12 mouse cellular contexts compared by ENCODE assay signal in the genomic region with DNA sequence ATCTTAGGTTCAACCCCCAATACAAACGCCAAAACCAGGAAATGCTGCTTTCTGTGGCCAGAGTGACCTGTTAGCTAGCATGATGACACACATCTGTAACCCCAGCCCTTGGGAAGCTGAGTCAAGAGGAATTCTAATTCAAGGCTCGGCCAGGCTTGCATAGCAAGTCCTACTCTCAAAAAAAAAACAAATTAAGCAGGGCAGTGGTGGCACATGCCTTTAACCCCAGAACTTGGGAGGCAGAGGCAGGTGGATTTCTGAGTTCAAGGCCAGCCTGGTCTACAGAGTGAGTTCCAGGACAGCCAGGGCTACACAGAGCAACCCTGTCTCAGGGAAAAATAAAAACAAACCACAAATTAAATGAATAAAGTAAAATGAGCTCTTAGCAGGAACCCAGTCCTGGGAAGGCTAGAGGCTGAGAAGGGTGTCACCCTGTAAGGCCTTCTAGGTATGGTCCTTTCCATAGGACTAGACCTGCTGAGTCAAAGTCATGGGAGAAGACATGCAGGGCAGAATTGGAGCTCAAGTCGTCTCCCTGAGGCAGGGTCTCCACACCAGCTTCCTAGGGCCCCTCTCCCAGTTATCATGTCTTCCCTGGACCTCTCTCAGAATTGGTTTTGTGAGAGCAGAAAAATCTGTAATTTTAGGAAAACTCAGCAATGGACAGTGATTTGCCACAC. TPM values are rescaled to one million over a fixed set of nuclear protein-coding genes. Genes with fewer than 3 reads are reported as not detected.
DNase-seq lines count a peak whose midpoint lies in the region; ATAC-seq and TF ChIP-seq lines count a peak whose summit lies in the region.
"Had no signal": no experiment of that assay in that cellular context is flagged by ENCODE, and none has a peak within 500 bp of the region (broad histone marks: within the 10 kb centered on the region; RNA-seq: fewer than 3 reads in every experiment).

No protein-coding gene starts in this region.

- H3K4me3 ChIP-seq in gastrocnemius, adult 2 months: peak overlapping the region; percentile 77
- no peak overlapping the region for H3K4me3 ChIP-seq in kidney, embryonic 16.5 days (ENCODE audit: low read length)
- 0 out of 2 replicates have a peak overlapping the region, but pooled peaks have one; percentile 32 for H3K4me3 ChIP-seq in E14TG2a.4 (replicated peaks; ENCODE audit: low read length)
- no peak overlapping the region for H3K4me3 ChIP-seq in liver, embryonic 15.5 days (replicated peaks)
- H3K4me3 ChIP-seq: limb, embryonic 12.5 days had no signal

- H3K27ac ChIP-seq in gastrocnemius, adult 2 months: peak overlapping the region; percentile 100
- H3K27ac ChIP-seq in kidney, embryonic 16.5 days (ENCODE audit: low read length): peak overlapping the region; percentile 74; the same call in 1 of the 2 replicates
- H3K27ac ChIP-seq in liver, embryonic 15.5 days (replicated peaks): peak overlapping the region; percentile 61; the same call in 1 of the 2 replicates
- H3K27ac ChIP-seq: limb, embryonic 12.5 days had no signal

- H3K9me3 ChIP-seq in kidney, embryonic 16.5 days (ENCODE audit: low read length): no peaks in the 10 kb centered on the region
- H3K9me3 ChIP-seq in E14TG2a.4 (ENCODE audit: low read length): no peaks in the 10 kb centered on the region
- H3K9me3 ChIP-seq in liver, embryonic 15.5 days (replicated peaks): no peaks in the 10 kb centered on the region
- H3K9me3 ChIP-seq: limb, embryonic 12.5 days; neural tube, embryonic 13.5 days had no signal

- H3K4me2 ChIP-seq in kidney, embryonic 16.5 days (replicated peaks; ENCODE audit: low read depth, low read length): no peak overlapping the region
- no peak overlapping the region; the same call in 1 of the 2 replicates for H3K4me2 ChIP-seq in liver, embryonic 15.5 days

- peaks cover 7% of the 10 kb centered on the region for H3K36me3 ChIP-seq in kidney, embryonic 16.5 days (ENCODE audit: insufficient read depth, low read length)
- peaks cover 20% of the 10 kb centered on the region for H3K36me3 ChIP-seq in E14TG2a.4 (ENCODE audit: insufficient read depth, low read length)
- peaks cover 14% of the 10 kb centered on the region for H3K36me3 ChIP-seq in liver, embryonic 15.5 days (replicated peaks)

- no peak for TF ChIP-seq CTCF in gastrocnemius, adult 2 months (IDR thresholded peaks at IDR 0.05)
- no peak for TF ChIP-seq CTCF in E14TG2a.4 (conservative IDR thresholded peaks at IDR 0.05; ENCODE audit: low read length)

- ATAC-seq in kidney, embryonic 16.5 days (ENCODE audit: low FRiP score, low TSS enrichment): no peak
- ATAC-seq in liver, embryonic 15.5 days (ENCODE audit: insufficient read depth): no peak

- DNase-seq in gastrocnemius, adult 2 months: no peak
- no peak for DNase-seq in gastrocnemius, postnatal 4 days (ENCODE audit: low spot score in 2 of 2)
- DNase-seq in kidney, adult 11 months: no peak
- no peak for DNase-seq in ovary, postnatal 10 days (ENCODE audit: low spot score)
- DNase-seq in right cerebral cortex, postnatal 4 days: no peak
- DNase-seq: right cerebral cortex, postnatal 25 days; thymus, postnatal 14 days had no signal

- no peak overlapping the region for H3K9ac ChIP-seq in kidney, embryonic 16.5 days (replicated peaks; ENCODE audit: low read length)
- no peak overlapping the region for H3K9ac ChIP-seq in liver, embryonic 15.5 days
- H3K9ac ChIP-seq: limb, embryonic 12.5 days had no signal

- WGBS in kidney, embryonic 16.5 days: 60% methylated on average over 3 of the region's 3 CpGs
- WGBS in liver, embryonic 15.5 days (ENCODE audit: insufficient replicate concordance): 48% methylated on average over 3 of the region's 3 CpGs

- intact Hi-C loops in gastrocnemius, adult 2 months (cut with DNase I): no loop called here

- H3K4me1 ChIP-seq in kidney, embryonic 16.5 days (ENCODE audit: insufficient read depth, low read length): peaks cover 45% of the 10 kb centered on the region
- peaks cover 83% of the 10 kb centered on the region for H3K4me1 ChIP-seq in E14TG2a.4 (replicated peaks; ENCODE audit: low read depth, low read length)
- H3K4me1 ChIP-seq in liver, embryonic 15.5 days (replicated peaks): peaks cover 68% of the 10 kb centered on the region

- no peaks in the 10 kb centered on the region for H3K27me3 ChIP-seq in kidney, embryonic 16.5 days (ENCODE audit: insufficient read depth, low read length)
- H3K27me3 ChIP-seq in E14TG2a.4 (ENCODE audit: insufficient read depth, low read length): no peaks in the 10 kb centered on the region
- H3K27me3 ChIP-seq in liver, embryonic 15.5 days: no peaks in the 10 kb centered on the region
- H3K27me3 ChIP-seq: limb, embryonic 12.5 days; neural tube, embryonic 13.5 days had no signal

RNA-seq across cellular contexts. Expression of gene Mgat4b, which starts 1.5 kb away (rescaled TPM):
- total RNA-seq in gastrocnemius, adult 2 months (2021): 10 to 100 TPM; 33.9 to 40.7 TPM
- 10 to 100 TPM; 37.0 to 40.1 TPM for total RNA-seq in gastrocnemius, postnatal 4 days (2021)
- 9.8 and 11.9 TPM in 2 replicates for polyA plus RNA-seq in kidney, embryonic 16.5 days (2015; fragmentation: Nextera tagmentation; extraction: Ambion mirVana)
- polyA plus RNA-seq in liver, embryonic 15.5 days (2015; fragmentation: Nextera tagmentation; extraction: Ambion mirVana): 12.7 and 14.9 TPM in 2 replicates

RNA-seq across cellular contexts. Expression of gene Sqstm1, which starts 1.6 kb away (rescaled TPM):
- 100 to 1,000 TPM; 376 to 655 TPM for total RNA-seq in gastrocnemius, adult 2 months (2021)
- total RNA-seq in gastrocnemius, postnatal 4 days (2021): 100 to 1,000 TPM; 204 to 225 TPM
- 298 and 338 TPM in 2 replicates for polyA plus RNA-seq in kidney, embryonic 16.5 days (2015; fragmentation: Nextera tagmentation; extraction: Ambion mirVana)
- polyA plus RNA-seq in liver, embryonic 15.5 days (2015; fragmentation: Nextera tagmentation; extraction: Ambion mirVana): 161 and 189 TPM in 2 replicates

RNA-seq across cellular contexts. Expression of gene Ltc4s, which starts 26.2 kb away (rescaled TPM):
- total RNA-seq in gastrocnemius, adult 2 months (2021): 1 to 10 TPM; 2.1 to 3.2 TPM
- 1 to 10 TPM; 5.7 to 7.3 TPM for total RNA-seq in gastrocnemius, postnatal 4 days (2021)
- polyA plus RNA-seq in kidney, embryonic 16.5 days (2015; fragmentation: Nextera tagmentation; extraction: Ambion mirVana): 2.5 and 2.8 TPM in 2 replicates
- 0.46 and 0.51 TPM in 2 replicates for polyA plus RNA-seq in liver, embryonic 15.5 days (2015; fragmentation: Nextera tagmentation; extraction: Ambion mirVana)

RNA-seq across cellular contexts. Expression of gene Mrnip, which starts 38.0 kb away (rescaled TPM):
- 1 to 10 TPM; 2.4 to 3.1 TPM for total RNA-seq in gastrocnemius, adult 2 months (2021)
- 1 to 10 TPM; 9.7 to 9.8 TPM for total RNA-seq in gastrocnemius, postnatal 4 days (2021)
- polyA plus RNA-seq in kidney, embryonic 16.5 days (2015; fragmentation: Nextera tagmentation; extraction: Ambion mirVana): 21.7 and 23.2 TPM in 2 replicates
- 7.6 and 8.4 TPM in 2 replicates for polyA plus RNA-seq in liver, embryonic 15.5 days (2015; fragmentation: Nextera tagmentation; extraction: Ambion mirVana)

Comparison
In these comparisons a context has a peak if more than half of its experiments do, and no peak if none do; other contexts are left out.
1. H3K4me3 ChIP-seq: peak in gastrocnemius, adult 2 months (single experiment) and E14TG2a.4 (single experiment); none in kidney, embryonic 16.5 days (single experiment) and liver, embryonic 15.5 days (single experiment).
2. Peak in every context shown above with its lines, with median percentiles within 50 percentile points of each other: H3K27ac ChIP-seq.